Mouse (Mus musculus) cerebellum, postnatal 10 days (tissue): ENCODE measurements at regions not wholly inside any gene's neighbourhood (a gene's known extent, or its start where the extent isn't known, plus 50 kb on each side); places are given as distances from the start of the nearest gene placed in this dataset.

Experiments used
- DNase-seq, 2 experiments: peaks; one replicate each; pipeline ENCODE4 v3.0.0; 2021; ENCODE audit warnings: mixed read lengths in 2 of 2

- DNase-seq: no peak
Measured at GRCm38 (mm10) chr8:87105106-87105505, 220.0 kb upstream of the N4bp1 start.

DNA sequence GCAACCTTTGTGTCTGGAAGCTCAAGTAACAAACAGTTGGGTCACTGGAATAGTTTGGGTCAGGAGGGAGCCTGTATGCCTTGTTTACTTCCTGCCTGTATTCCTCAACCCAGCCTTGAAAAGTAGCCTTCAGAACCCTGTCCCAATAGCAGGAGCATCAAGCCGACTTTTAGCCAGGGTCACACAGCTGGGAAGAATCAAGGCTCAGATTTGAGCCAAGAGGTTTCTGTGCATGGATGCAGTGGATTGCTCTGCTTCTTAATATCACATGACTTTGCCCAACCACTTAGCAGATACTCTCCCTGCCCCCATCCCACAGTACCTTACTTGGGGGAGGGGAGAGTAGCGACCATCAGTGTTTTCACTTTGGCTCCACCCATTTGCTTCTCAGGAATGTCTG lies 210.2 kb upstream of the N4bp1 start:
- DNase-seq: no peak

- peak; percentile 18 to 51 for DNase-seq
Measured at GRCm38 (mm10) chr8:87094685-87095084, 209.6 kb upstream of the N4bp1 start.

DNA sequence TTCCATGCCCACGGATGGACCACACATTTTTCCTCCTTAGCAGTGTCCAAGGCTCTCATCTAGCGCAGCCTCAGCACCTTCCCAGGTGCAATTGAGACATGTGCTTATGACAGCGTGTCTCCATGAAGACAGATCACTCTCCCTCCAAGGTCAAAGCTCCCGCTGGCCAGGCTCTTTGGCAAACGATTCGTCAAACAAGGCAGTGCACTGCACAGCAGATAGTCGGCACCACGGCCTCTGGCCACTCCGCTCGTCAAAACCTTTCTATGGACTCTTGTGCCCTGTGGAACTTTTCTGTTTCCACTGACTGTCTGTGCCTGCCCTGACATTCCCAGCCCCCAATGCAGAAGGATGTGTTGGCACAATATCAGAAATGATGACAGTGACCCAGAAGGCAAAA lies 208.7 kb upstream of the N4bp1 start:
- DNase-seq: peak; percentile 37 to 52

GRCm38 (mm10) chr8:87093081-87093480 lies 208.0 kb upstream of the N4bp1 start:
- DNase-seq: peak; percentile 40 to 45

GRCm38 (mm10) chr8:87087451-87088095 lies 202.5 kb upstream of the N4bp1 start:
- peak; percentile 73 to 77 for DNase-seq

GRCm38 (mm10) chr8:87078260-87078659 lies 193.2 kb upstream of the N4bp1 start:
- peak; percentile 75 for DNase-seq

DNA sequence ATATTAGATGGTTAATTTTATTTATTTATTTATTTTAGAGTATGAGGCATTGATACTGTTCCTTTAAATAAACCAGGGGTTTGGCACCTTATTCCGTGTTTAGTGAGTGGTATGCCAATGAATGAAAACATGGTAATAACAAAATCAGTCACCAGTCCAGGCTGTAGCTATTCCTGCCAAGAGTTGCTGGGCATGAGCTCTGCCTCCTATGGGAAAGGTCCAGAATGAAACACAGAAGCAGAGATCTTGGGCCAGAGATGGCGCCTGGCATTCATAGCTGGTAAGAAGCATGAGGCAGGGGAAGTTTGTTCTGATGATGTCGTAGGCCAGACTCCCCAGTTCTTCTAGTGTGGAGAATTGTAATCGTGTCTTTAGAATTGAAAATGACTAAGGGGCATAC lies 190.9 kb upstream of the N4bp1 start:
- DNase-seq: peak; percentile 75 to 80

- DNase-seq: no peak
Measured at GRCm38 (mm10) chr8:87071224-87071623, 186.2 kb upstream of the N4bp1 start.

DNA sequence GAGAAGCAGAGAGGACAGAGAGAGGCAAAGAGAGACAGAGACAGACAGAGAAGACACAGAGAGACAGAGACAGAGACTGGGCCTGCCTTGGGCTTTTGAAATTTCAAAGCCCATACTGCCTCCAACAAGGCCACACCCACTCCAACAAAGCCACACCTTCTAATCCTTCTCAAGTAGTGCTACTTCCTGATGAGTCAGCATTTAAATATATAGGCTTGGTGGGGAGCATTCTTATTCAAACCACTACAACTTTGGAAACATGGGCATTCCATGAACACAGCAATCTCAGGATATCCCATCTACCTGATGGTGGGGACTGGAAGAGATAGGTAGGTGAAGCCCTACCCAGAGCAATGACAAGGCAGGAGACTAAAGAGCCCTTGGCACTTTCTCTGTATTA lies 182.0 kb upstream of the N4bp1 start:
- no peak for DNase-seq

- no peak for DNase-seq
Measured at GRCm38 (mm10) chr8:87064768-87065167, 179.7 kb upstream of the N4bp1 start.

DNA sequence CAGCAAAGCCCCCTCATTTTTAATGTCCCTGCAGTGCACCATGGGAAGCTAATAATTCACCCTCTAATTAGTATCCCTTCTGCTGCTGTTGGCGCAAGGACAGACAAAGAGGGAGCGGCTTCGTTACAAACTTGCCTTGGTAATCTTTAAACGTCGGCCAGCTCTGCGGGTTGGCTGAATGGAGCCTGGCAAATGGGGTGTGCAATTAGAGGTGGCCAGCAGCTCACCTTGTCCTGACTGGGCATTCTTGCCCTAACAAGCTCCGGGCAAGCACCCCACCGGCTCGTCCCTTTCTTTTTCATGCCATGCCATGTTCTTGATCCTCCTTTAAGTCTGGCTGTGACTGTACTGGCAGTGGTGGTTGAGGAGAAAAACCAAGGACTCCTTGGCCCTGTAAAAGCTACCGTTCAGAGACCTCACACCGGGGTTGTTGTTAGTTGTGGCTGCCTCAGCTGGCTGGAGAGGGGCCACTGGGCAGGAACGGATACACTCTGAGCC lies 179.2 kb upstream of the N4bp1 start:
- DNase-seq: peak; percentile 72 to 83

GRCm38 (mm10) chr8:87063588-87063987 lies 178.5 kb upstream of the N4bp1 start:
- DNase-seq: peak; percentile 54 to 57

DNA sequence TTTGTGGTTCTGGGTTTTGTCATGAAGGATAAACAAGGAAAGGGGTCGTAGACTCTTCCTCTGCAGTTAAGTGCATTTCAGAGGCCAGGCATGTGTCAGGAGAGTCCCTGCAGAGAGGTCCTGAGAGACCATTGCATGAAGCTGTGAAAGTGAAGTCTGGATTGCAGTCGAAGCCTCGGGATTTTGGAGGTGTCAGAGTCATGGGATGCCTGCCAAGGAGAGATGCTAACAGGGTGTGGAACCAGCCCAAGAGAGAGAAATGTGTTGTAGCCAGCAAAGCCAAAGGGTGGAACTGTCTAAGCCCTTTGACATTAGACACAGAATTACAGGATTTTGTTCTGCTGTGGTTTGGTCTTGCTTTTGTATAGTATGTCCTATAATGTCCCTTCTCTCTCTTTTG lies 164.7 kb upstream of the N4bp1 start:
- DNase-seq: peak; percentile 87 to 90

- no peak for DNase-seq
Measured at GRCm38 (mm10) chr8:87049196-87049595, 164.1 kb upstream of the N4bp1 start.

GRCm38 (mm10) chr8:87046590-87046989 lies 161.5 kb upstream of the N4bp1 start:
- peak; percentile 59 to 61 for DNase-seq

DNA sequence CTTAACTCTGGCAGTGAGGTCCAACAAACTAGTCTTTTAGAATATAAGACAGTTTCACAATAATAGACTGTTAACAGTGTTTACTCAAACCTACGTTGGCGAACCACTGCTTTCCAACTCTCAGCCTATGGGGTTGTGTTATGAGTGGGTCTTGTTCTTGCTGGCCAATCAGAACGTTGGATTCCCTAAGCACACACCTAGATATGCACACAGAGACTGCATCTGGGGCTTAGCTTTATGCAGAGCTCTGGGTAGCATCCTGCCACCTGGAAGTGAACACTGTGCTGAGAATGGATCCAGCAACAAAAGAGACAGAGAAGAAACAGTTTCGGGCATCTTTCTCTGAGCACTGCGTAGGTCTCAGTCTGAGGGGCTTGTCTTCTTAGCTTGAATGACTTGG lies 158.0 kb upstream of the N4bp1 start:
- no peak for DNase-seq

GRCm38 (mm10) chr8:87037620-87038380 lies 152.7 kb upstream of the N4bp1 start:
- peak; percentile 48 to 56 for DNase-seq

DNA sequence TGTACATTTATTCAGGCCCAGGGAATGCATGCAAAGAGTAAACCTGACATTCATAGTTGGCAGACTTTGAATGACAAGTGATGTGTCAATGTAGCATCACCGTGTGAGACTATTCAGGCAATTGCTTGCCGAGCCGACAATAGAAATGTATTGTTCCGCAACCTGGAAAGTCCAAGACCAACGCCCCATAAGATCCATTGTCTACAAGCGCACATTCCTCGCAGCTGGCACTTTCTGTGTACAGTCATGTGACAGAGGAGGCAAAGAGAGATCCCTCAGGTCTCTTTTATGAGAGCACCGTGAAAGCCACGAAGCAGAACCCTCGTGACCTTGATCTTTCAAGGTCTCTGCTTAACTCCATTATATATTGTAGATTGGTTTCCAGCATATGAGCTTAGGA lies 150.9 kb upstream of the N4bp1 start:
- no peak for DNase-seq

GRCm38 (mm10) chr8:87028171-87028570 lies 143.1 kb upstream of the N4bp1 start:
- DNase-seq: no peak

- DNase-seq: no peak
Measured at GRCm38 (mm10) chr8:87025946-87026345, 140.9 kb upstream of the N4bp1 start.

DNA sequence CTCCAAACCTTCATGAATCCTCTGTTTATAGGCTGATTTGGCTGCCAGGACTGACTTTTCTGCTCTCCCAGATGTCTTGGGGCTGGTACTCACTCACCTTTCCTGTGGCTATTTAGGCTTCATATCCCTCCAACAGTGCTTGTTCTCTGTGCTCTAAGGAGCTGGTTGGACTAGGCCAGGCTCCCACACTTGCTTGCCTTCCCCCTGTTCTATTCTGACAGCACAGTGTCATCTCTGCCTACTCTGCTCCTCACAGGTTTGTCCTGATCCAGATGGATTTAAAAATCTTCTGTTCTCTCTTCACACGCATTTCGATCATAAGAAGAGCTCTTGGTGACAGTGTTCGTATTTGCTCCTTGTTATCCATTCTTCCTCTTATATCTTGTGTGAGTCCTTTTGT lies 134.7 kb upstream of the N4bp1 start:
- no peak for DNase-seq

DNA sequence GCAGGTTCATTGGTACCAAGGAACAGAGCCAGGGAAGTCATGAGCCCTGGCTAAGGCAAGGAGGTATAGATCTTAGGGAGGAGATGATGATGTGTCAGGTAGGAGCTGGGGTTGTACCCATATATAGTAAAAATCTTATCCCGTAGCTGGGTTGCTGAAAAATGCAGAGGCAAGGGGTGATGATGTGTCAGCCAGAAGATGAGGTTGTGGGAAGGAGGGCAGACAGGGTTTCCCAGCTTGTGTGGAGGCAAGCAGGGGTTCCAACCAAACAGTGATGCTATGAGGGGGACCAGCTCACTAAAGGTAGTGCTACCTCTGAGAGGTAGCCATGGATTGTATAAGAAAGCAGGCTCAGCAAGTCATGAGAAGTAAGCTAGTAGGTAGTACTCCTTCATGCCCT lies 90.5 kb upstream of the N4bp1 start:
- no peak for DNase-seq

- no peak for DNase-seq
Measured at GRCm38 (mm10) chr8:86971736-86972135, 86.7 kb upstream of the N4bp1 start.
